Mouse (Mus musculus) urinary bladder, postnatal 25 days (tissue): ENCODE measurements at regions not wholly inside any gene's neighbourhood (a gene's known extent, or its start where the extent isn't known, plus 50 kb on each side); places are given as distances from the start of the nearest gene placed in this dataset.

Experiments used
- DNase-seq: peaks from one replicate; pipeline ENCODE4 v3.0.0; 2022; ENCODE audit warnings: low spot score

DNA sequence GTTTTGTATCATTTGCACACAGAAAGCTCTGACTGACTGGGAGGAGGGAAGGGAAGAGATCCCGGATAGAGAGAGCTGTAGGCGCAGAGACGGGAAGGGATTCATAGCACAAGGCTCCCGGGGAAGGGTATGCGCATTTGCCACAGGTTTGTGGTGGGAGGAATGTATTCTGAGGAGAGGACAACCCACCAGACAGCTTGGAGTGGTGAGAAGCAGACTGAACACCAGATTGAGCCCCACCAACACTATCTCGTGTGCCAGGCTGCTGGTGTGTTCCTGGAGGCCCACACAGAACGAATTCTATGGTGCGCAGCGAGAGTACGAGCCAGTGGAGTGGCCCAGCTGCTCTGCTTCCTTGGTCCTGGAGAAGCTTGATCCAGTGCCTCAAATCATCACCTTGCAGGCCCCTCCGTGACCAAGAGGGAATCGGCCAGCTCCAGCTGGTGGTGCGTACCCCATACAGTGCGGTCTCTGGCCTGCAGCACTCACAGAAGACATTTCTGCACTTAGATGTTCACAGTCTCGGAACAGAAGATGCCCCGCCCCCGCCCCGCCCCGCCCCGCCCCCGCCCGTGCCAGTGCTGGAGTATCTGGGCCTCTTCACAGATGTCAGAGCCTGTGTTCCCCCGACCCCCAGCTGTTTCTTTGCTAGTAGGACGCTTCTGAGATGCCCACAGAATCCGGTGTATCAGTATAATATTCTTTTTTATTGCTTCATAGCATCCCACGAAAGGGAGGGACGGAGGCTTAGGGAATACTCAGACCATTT, 92.8 kb upstream of the Tmem189 start:
- no peak for DNase-seq

DNA sequence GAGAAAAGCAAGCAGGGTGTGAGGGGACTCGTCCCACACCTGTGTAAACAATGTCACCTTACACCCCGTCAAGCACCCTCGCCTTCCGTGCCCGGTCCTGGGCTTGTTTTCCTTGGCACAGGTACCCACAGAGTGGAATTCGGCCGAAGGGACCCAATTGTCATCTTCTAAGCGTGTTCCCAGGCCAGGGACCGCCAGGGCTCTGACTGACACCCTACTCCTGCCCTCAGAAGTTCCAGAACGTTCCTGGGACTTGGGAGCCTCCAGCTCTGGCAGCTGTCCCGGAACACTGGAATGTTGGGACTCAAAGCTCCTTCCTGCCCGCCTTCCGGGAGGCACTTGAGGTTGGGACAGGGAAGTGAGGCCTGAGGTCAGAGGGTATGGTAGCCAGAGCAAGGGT, 91.9 kb upstream of the Tmem189 start:
- no peak for DNase-seq

DNA sequence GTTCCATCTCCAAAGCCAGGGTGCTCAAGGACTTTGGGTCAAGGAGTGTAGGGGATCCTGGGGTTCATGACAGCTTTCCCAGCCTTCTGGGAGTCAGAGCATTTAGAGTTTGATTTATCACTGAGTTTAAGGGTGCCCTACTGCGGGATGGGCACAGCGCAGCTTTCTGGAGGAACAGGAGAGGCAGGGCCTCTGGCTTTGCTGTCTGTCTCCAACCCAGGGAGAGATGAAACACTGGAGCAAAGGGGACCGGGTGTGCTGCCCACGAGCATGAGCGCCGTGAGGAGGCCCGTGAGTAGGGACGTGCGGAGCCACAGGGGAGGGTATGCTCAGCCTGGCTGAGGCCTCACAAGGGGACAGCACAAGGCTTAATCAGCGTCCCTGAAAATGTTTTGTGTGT, 89.1 kb upstream of the Tmem189 start:
- no peak for DNase-seq

DNA sequence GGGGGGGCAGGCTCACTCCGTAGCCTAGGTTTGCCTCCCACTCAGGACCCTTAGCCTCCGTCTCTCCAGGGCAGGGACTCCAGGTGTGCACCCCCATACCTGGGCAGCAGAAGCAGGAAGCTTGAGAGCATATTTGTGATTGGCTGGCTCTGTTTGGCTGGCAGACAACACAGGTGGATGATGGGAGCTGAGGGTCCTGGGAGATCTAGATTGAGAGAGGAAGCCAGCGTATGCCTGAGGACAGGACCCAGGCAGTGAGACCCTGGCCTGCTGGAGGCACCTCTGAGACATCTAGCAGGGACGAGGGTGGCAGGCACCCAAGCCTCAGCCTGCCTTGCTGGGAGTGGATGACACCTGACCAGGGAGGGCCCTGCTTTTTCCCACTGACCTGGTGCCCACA, 88.6 kb upstream of the Tmem189 start:
- no peak for DNase-seq

DNA sequence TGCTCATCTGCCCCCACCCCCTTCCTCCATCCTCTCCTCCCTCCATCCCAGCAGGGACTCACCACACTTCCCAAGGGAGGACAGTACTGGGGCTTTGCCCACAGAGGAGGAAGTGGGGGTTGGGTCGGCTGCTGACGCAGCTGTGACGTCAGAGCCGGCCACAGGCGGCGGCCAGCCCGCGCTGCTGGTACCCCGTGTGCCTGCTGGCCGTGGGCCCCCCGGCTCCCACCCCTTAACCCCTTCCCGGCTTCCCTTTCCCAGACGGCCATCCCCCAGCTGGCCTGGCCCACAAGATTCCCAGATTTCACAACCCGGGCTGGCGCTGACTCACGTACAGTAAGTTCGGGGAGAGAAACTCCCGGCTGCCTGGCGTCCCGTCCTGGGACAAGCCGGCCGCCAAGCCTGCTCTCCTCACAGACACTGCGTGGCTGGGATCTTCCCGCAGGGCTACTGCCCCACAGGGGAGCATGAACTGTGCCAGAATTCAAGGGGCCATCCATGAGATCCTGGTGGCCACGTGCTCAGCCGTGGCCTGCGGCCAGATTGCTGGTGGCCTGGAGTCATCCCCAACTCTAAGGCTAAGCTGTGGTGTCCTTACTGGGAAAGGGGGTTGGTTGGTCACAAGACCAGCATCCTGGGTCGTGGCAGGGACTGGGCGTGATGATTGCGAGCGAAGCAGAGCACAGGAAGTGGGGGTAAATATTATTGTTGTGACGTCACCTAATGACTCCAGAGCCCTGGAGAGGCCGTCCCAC, 87.9 kb upstream of the Tmem189 start:
- peak; percentile 80 for DNase-seq

DNA sequence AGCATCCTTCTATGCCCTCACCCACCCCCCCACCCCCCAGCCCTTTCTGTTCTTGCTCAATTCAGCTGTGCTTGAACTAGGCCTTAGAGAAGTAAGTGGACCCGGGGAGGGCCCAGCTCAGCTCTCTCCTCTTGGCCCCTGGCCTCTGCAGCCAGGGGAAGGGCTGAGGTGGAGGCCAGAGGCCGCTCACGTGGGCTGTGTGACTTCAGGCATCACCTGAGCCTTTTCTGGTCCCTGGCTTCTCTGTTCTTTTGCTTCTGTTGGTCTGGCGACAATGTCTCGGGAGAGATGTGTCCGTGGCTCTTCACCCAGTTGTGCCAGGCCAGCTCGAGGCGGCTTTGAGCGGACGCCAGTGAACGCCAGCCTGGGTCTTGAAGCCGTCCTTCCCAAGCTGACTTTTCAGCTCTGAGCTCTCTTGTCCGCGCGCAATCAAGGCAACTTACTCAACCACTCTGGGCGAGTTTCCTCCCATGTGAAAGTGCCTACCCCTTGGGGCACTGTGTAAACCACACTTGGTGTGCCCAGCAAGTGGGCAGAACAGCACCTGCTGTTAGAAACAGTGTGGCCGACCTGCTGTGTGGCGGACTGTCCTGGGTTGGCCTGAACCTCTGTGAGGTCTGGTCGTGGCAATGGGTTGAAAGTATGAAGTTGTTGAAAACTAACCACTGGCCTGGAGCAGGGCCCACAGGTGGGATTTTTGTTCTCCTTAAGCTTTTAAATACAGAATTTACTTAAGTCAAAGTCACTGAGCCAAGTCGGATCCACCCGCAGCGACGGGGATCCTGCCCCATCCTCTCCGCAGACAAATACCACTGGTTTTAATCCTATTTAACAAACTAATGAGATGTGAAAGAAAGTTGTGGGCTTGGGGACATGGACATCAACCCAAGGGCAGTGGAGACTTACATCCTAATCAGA, 86.9 kb upstream of the Tmem189 start:
- DNase-seq: no peak

DNA sequence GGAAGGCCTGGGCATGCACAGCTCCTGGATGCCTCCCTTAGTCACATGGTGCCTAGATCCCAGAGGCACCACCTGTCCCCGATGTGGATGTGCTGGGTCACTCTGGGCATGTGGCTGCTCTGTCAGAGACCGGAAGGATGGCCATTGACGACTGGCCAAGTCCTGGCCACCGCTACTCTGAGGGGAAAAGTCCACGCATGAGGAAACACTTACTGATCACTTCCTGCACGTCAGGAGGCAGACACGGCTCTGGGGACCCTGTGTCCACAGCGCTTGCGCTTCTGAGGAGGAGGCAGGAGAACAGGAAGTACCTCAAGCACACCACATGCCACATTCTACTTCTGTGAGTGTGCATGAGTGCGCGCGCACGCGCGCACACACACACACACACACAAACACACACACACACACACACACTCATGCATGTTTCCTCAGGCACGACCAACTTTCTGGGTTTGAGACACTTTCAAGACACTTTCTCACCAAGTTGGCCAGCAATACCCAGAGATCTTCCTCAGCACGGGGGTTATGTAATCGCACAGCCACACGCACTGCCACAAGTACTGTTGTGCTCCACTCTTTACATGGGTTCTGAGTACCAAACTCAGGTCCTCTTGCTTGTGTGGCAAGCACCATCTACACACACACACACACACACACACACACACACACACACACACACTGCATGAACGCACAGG, 85.7 kb upstream of the Tmem189 start:
- no peak for DNase-seq

DNA sequence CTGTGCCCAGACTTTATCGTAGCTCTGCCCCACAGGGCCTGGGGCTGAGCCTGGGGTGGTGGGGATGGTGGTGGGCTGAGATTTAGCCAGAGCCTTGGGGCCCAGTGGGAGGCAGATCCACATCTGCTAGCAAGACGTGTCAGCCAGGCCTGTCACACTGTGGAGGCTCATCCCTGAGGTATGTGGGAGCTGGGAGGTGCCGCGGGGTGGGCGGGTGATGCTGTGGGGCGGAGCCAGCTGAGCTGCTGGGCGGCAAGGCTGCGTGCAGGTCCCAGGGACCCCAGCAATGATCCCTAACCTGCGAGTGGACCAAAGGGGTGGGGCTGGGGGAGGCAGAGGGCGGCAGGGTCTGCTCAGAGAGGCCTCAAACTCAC, 85.2 kb upstream of the Tmem189 start:
- no peak for DNase-seq

DNA sequence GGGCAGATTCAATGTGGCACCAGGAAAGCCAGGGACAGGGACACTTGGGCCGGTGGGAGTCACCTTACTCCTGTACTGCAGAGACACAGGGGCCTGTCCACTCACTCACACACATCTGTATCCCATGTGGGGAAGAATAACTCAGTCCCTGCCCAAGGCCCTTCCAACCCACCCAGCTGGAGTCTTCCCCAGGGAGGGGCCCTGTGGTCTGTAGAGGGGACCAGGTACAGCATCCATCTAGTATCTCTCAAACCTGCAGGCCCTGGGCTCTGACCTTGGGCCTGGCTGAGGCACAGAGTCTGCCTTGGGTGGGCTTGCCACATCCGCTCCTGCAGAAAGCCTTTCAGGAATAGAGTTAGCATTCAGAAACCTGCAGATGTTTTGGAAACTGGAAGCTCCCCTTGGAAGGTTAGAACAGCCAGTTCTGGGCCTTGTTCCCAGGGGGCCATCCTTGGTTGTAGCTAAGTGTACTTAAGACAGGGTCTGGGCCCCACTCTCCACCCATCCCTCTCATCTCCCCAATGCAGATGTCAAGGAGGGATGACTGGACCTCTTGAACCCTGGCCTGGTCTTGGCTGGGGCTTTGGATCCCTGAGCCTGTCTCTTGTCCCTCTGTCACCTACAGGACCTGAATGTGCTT, 84.7 kb upstream of the Tmem189 start:
- DNase-seq: no peak

DNA sequence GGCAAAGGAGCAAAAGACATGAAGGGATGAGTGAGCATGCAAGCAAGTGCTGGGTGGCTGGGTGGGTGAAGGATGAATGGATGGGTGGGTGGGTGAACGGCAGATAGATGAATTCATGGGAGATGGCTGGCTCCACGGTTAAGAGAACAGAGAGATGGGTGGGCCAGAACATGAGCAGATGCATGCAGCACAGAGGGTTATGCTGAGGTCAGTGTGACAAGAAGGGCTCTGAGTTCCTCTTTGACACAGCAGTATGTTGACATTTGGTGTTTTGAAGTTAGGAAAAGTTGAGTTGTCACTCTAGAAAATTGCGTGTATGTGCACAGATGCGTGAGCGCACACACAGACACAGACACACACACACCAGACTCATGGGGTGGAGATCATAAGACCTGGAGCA, 83.2 kb upstream of the Tmem189 start:
- no peak for DNase-seq

DNA sequence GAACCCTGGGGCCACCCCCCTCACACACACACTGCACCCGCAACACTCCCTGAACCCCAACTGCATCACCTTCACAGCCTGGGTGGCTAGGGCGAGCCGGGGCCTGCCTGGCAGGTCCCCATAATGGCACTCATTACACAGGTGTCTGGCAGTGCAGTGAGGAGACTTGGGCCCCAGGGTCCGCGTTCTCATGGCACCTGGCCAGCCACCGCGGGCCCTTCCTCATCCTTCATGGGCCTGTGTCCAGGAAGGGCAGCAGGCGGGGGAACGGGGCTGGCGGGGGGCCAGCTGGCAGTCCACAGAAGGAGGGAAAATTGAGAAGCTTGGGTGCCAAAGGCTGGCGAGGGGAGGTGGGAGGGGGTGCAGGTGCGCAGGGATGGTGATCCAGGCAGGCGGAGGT, 78.3 kb upstream of the Tmem189 start:
- no peak for DNase-seq

DNA sequence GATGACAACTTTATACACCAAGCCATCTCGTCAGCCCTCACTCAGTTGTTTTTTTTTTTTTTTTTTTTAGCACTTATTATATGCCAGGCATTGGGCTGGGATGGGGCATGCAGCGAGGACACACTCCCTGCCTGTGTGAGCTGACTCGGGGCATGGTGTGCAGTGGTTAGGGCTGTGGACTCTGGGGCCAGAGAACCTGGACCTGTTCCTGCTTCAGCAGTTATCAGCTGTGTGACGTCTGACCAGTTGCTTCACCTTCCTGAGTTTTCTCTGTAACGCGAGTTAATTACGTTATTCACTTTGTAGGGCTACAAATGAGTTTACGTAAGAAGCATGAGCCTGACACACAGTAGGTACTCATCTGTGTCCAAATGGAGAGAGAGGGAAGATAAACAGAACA, 77.7 kb upstream of the Tmem189 start:
- DNase-seq: no peak

DNA sequence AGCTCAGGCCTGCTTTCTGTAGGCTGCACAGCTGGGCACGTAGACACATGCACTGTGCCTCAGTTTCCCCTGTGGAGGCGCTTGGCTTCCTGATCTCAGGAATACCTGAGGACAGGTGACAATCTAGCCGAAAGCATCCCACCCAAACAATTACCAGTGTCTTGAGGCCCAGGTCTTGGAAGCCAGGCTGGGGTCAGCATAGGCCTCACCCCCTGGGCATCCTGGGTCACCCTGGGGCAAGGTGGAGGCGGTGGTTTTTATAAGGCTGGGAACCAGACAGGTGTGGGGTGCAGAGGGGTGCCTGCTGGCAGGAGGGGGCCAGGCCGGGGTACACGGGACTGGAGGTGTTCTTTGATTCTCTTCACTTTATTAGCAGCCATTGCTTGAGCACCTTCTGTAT, 76.2 kb upstream of the Tmem189 start:
- no peak for DNase-seq

DNA sequence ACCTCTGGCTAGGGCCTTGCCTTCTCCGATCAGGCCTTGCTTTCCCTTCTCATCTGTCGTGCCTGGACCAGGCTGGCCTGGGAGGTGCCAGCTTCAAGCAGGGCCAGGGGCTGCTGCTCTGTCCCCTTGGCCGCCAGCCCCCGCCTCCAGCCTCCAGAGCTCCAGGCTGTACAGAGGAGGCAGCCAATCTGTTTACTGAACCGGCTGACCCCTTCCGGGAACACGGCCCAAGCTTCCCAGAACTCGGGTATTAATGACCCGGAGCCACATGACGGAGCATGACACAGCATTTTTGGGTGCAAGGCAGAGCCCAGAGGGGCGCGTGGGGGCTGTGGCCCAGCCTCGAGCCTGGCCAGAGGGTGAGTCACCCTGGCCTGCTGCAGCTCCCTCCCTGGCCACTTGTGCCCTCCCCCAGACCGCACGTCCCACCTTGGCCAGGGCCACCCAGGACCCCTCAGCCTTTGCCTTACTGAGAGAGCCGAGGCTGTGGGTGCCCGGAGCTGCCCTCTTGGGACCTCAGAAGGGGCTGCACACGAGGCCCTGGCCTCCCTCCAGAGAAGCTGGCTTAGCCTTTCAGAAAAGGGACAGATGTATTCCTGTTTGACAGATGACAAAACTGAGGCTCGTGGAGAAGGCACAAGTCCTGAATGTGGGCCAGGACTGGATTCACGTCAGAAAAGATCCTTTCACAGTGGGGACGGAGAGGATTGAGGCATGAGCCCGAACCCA, 75.6 kb upstream of the Tmem189 start:
- peak; percentile 80 for DNase-seq

DNA sequence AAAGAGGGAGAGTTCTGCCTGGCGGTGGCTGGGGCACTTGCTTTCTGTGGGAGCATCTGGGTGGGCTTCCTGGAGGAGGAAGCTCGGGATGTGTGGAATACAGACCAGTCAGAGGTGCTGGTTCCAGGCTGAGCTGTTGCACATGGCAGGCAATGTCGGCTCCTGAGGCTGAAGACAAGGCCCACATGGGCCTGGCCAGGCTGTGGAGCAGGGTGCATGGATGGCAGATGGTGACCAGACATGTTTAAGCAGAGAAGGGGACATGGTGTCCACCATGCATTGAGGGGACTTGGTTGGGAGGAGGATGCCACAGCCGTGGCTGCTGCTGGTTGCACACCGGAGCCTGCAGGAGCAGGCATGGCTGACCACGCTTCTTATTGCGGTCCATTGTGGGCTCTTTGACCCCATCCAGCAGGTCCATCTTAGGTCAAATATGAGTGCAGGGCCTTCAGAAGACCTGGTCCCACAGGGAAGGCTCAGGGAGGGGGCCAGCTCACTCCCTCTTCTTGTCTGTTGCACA, 74.3 kb upstream of the Tmem189 start:
- no peak for DNase-seq

DNA sequence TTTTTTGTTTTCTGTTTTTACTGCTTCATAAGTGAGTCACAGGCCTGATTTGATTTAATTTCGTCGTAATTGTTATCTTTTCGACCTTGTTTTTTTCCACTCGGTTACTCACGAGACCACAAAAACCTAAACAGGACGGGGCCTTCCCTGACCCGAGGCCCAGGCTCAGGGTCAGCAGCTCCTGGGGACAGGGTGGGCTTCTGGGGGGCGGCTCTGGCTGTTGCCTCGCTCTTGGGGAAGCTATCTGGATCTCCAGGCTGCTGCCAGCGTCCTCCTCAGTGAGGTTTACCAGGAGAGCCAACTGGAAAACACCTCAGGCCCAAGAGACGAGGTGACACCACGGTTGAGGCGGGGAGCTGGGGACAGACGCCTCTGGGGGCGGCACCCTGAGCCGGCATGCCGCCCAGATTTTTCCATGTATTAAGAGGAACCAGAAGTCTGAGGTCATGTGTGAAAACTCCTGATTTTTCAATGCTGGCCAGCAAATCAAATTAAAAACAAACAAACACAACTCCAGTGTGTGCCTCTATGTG, 71.8 kb upstream of the Tmem189 start:
- DNase-seq: no peak

DNA sequence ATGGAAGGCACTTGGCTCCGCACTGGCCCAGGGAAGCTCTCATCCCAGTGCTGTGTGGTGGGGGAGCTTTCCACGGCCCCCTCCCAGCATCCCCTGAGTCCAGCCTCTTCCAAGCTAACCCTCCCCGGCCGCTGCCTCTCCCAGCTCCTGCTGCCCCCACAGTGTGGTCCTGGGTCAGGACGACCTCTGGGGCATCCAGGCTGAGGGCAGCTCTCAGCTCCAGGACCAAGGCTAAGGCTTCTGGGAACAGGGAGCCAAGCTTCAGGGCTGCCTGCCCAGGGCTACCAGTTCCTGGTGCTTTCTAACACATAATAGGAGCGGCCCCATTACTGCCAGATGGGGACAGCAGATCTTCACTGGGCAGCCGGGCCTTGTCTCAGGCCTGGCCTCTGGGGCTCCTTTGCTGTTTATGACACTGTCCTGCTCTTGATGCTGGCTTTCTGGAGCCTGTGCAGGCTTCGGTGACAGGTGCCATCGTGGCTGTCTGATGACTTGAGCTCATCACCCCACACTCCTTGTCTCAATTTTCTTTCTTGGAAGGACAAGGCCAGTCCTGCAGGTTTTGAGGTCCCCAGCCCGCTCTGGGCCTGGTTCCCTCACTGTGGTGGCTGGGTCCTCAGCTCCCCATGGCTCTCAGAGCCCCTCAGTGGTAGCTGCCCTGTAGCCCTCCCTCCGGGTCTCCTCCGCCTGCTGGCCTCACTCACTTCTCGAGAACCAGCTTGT, 71.2 kb upstream of the Tmem189 start:
- DNase-seq: no peak

DNA sequence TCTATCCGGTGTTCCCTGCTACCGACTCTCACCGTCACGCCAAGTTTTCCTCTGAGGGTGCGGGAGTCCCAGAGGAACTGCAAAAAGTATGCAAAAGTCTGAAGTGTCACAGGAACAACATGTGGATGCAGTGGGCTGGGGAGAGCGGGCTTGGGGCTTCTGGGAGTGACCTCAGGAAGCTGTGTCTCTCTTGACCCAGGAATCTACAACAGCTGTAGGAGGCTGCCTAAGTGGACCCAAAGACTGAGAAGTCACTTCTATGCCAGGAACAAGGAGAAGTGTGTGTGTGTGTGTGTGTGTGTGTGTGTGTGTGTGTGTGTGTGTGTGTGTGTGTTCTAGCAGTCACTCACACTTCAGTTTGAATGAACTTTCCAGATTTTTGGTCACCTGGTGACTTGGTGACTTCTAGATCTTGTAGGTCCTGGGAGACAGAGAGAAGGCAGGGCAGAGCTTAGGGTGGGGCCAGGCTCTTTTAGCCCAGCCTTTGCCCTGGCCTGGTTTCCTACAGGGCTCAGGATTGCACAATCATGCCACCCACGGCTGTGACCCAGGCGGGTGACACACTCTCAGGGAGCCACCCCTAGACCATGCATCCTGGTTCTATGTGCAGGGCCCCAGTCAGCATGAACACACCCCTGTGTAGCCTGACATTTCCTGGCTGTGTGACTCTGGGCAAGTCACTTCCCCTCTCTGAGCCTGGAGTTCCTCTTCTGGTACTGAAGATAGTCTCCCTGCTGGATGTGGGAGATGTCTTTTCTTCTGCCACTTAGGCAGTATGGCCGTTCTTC, 70.2 kb upstream of the Tmem189 start:
- no peak for DNase-seq
